Mouse (Mus musculus): ENCODE data around the gene Cyp1a2. TPM values are rescaled to one million over a fixed set of nuclear protein-coding genes. Genes with fewer than 3 reads are reported as not detected.
A peak's percentile ranks its signal among the peaks of the same experiment; 100 is the strongest.

The Cyp1a2 gene
- polyA plus RNA-seq, 1 experiment from 2014 or later = not detected

DNA sequence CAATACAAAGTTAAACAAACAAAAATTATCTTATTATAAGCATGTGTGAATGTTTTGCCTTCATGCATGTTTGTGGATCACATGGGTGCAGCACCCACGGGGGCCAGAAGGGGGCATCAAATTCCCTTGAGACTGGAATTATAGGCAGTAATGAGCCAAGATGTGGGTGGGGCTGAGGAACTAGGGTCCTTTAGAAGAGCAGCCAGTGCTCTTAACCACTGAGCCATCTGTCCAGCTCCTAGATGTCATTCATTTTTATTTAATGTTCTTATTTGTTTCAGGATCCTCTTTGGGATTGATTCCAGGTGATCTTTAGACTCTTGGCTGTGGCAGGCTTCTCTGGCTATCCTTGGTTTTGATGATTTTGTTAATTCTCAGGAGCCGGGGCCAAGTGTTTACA lies 4.7 kb upstream of the Cyp1a2 start:
- WGBS = 28% methylated on average over 2 of the region's 2 CpGs
- peak; percentile 36 for DNase-seq (ENCODE audit: low spot score)

DNA sequence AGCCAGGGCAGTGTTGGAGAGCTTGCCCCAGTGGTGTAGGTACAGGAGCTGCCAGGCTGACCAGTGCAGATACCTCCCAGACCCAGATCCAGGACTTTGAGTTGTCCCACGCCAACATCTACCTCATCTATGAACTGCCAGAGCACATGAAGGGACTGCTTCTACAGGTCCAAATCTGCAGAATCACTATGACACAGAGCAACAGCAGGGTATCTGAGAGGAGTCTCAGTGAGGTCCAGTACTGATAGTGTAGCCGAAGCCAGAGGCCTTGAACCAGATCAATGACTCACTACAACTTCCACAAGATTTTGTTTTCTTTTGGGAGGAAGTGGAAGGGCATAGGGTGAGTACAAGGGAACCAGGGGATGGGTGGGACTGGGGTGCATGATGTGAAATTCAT lies 4.2 kb upstream of the Cyp1a2 start, which contains the start of gene Cyp1a1:
TSS of gene Cyp1a1 (plus strand) at position 178 of the 400 bp plus-strand sequence.
- Histone ChIP-seq H3K4me1 (ENCODE audit: insufficient read depth, low read depth, low read length) (no peaks in the 10 kb centered on the region), H3K4me3 (ENCODE audit: low read depth, low read length) (no peak within 1 kb of the TSS), H3K9ac (replicated peaks; ENCODE audit: low read depth) (no peak within 1 kb of the TSS), H3K27me3 (replicated peaks; ENCODE audit: insufficient read depth, low read length) (no peaks in the 10 kb centered on the region), H3K36me3 (ENCODE audit: insufficient read depth, low read length) (no peaks in the 10 kb centered on the region), H3K27ac (ENCODE audit: low read length) (no peak within 1 kb of the TSS), H3K4me2 (replicated peaks; ENCODE audit: low read depth, low read length) (no peak within 1 kb of the TSS), H3K9me3 (ENCODE audit: low read length) (no peaks in the 10 kb centered on the region)
- TF ChIP-seq EP300 (IDR thresholded peaks at IDR 0.05) (peak; percentile 11; the same call in 1 of the 2 replicates), CTCF (IDR thresholded peaks at IDR 0.05) (no peak)
- no peak for DNase-seq (ENCODE audit: low spot score)
- WGBS = 86% methylated on average over 2 of the region's 2 CpGs
- ATAC-seq = no peak

More for the DNA sequence above, 4.7 kb upstream of the Cyp1a2 start:
- Histone ChIP-seq H3K4me2 (replicated peaks; ENCODE audit: low read depth, low read length) (no peak overlapping the region), H3K4me1 (ENCODE audit: insufficient read depth, low read depth, low read length) (no peaks in the 10 kb centered on the region), H3K27ac (ENCODE audit: low read length) (no peak overlapping the region), H3K9ac (replicated peaks; ENCODE audit: low read depth) (no peak overlapping the region), H3K36me3 (ENCODE audit: insufficient read depth, low read length) (no peaks in the 10 kb centered on the region), H3K4me3 (ENCODE audit: low read depth, low read length) (no peak overlapping the region), H3K27me3 (replicated peaks; ENCODE audit: insufficient read depth, low read length) (no peaks in the 10 kb centered on the region), H3K9me3 (ENCODE audit: low read length) (no peaks in the 10 kb centered on the region)
- ATAC-seq = peak; percentile 50; the same call in 1 of the 2 replicates
- TF ChIP-seq CTCF (IDR thresholded peaks at IDR 0.05) (peak; percentile 68), EP300 (IDR thresholded peaks at IDR 0.05) (no peak)

GRCm38 (mm10) chr9:57686011-57686410 lies 2.5 kb upstream of the Cyp1a2 start:
- ATAC-seq (no peak), DNase-seq (ENCODE audit: low spot score) (no peak)
- Histone ChIP-seq H3K9me3 (ENCODE audit: low read length) (no peaks in the 10 kb centered on the region), H3K4me1 (ENCODE audit: insufficient read depth, low read depth, low read length) (no peaks in the 10 kb centered on the region), H3K9ac (replicated peaks; ENCODE audit: low read depth) (no peak overlapping the region), H3K4me2 (replicated peaks; ENCODE audit: low read depth, low read length) (no peak overlapping the region), H3K27ac (ENCODE audit: low read length) (no peak overlapping the region), H3K36me3 (ENCODE audit: insufficient read depth, low read length) (no peaks in the 10 kb centered on the region), H3K4me3 (ENCODE audit: low read depth, low read length) (no peak overlapping the region), H3K27me3 (replicated peaks; ENCODE audit: insufficient read depth, low read length) (no peaks in the 10 kb centered on the region)
- WGBS = 84% methylated on average over 5 of the region's 5 CpGs
- TF ChIP-seq EP300 (IDR thresholded peaks at IDR 0.05) = no peak
- TF ChIP-seq CTCF (IDR thresholded peaks at IDR 0.05) = no peak

- Histone ChIP-seq H3K4me3 (ENCODE audit: low read depth, low read length) (no peak overlapping the region), H3K27me3 (replicated peaks; ENCODE audit: insufficient read depth, low read length) (no peaks in the 10 kb centered on the region), H3K27ac (ENCODE audit: low read length) (no peak overlapping the region), H3K36me3 (ENCODE audit: insufficient read depth, low read length) (no peaks in the 10 kb centered on the region), H3K4me1 (ENCODE audit: insufficient read depth, low read depth, low read length) (no peaks in the 10 kb centered on the region), H3K9ac (replicated peaks; ENCODE audit: low read depth) (no peak overlapping the region), H3K9me3 (ENCODE audit: low read length) (no peaks in the 10 kb centered on the region), H3K4me2 (replicated peaks; ENCODE audit: low read depth, low read length) (no peak overlapping the region)
- no peak for DNase-seq (ENCODE audit: low spot score)
- no peak for TF ChIP-seq EP300 (IDR thresholded peaks at IDR 0.05)
- TF ChIP-seq CTCF (IDR thresholded peaks at IDR 0.05) = no peak
- 79% methylated on average over 10 of the region's 10 CpGs for WGBS
- ATAC-seq = no peak
Measured at GRCm38 (mm10) chr9:57681411-57681810, 2.1 kb downstream of the Cyp1a2 start.

GRCm38 (mm10) chr9:57671500-57671899 lies 12.0 kb downstream of the Cyp1a2 start:
- H3K4me3 ChIP-seq (ENCODE audit: low read depth, low read length) = no peak overlapping the region
- no peaks in the 10 kb centered on the region for H3K36me3 ChIP-seq (ENCODE audit: insufficient read depth, low read length)
- ATAC-seq (no peak), DNase-seq (ENCODE audit: low spot score) (no peak)
- H3K9me3 ChIP-seq (ENCODE audit: low read length) = no peaks in the 10 kb centered on the region
- WGBS = 81% methylated on average over 5 of the region's 5 CpGs
- H3K27me3 ChIP-seq (replicated peaks; ENCODE audit: insufficient read depth, low read length) = no peaks in the 10 kb centered on the region
- no peak for TF ChIP-seq CTCF (IDR thresholded peaks at IDR 0.05)
- H3K27ac ChIP-seq (ENCODE audit: low read length) = no peak overlapping the region
- no peaks in the 10 kb centered on the region for H3K4me1 ChIP-seq (ENCODE audit: insufficient read depth, low read depth, low read length)
- no peak overlapping the region for H3K4me2 ChIP-seq (replicated peaks; ENCODE audit: low read depth, low read length)
- H3K9ac ChIP-seq (replicated peaks; ENCODE audit: low read depth) = no peak overlapping the region

- H3K36me3 ChIP-seq (ENCODE audit: insufficient read depth, low read length) = no peaks in the 10 kb centered on the region
- no peak overlapping the region for H3K9ac ChIP-seq (replicated peaks; ENCODE audit: low read depth)
- H3K4me1 ChIP-seq (ENCODE audit: insufficient read depth, low read depth, low read length) = no peaks in the 10 kb centered on the region
- no peak for TF ChIP-seq EP300 (IDR thresholded peaks at IDR 0.05)
- TF ChIP-seq CTCF (IDR thresholded peaks at IDR 0.05) = no peak
- H3K27me3 ChIP-seq (replicated peaks; ENCODE audit: insufficient read depth, low read length) = no peaks in the 10 kb centered on the region
- WGBS = 87% methylated on average over 4 of the region's 4 CpGs
- no peak overlapping the region for H3K4me3 ChIP-seq (ENCODE audit: low read depth, low read length)
- H3K4me2 ChIP-seq (replicated peaks; ENCODE audit: low read depth, low read length) = no peak overlapping the region
- H3K27ac ChIP-seq (ENCODE audit: low read length) = no peak overlapping the region
- DNase-seq (ENCODE audit: low spot score) = no peak
- H3K9me3 ChIP-seq (ENCODE audit: low read length) = no peaks in the 10 kb centered on the region
- ATAC-seq = no peak
Measured at GRCm38 (mm10) chr9:57671037-57671436, 12.5 kb downstream of the Cyp1a2 start.

- Histone ChIP-seq H3K27ac (ENCODE audit: low read length) (no peak overlapping the region), H3K9me3 (ENCODE audit: low read length) (no peaks in the 10 kb centered on the region), H3K27me3 (replicated peaks; ENCODE audit: insufficient read depth, low read length) (no peaks in the 10 kb centered on the region), H3K4me2 (replicated peaks; ENCODE audit: low read depth, low read length) (no peak overlapping the region), H3K4me3 (ENCODE audit: low read depth, low read length) (no peak overlapping the region), H3K9ac (replicated peaks; ENCODE audit: low read depth) (no peak overlapping the region), H3K36me3 (ENCODE audit: insufficient read depth, low read length) (no peaks in the 10 kb centered on the region), H3K4me1 (ENCODE audit: insufficient read depth, low read depth, low read length) (no peaks in the 10 kb centered on the region)
- 83% methylated on average over 3 of the region's 3 CpGs for WGBS
- no peak for DNase-seq (ENCODE audit: low spot score)
- TF ChIP-seq CTCF (IDR thresholded peaks at IDR 0.05) = no peak
- ATAC-seq = no peak
Measured at GRCm38 (mm10) chr9:57669566-57669965, 13.9 kb downstream of the Cyp1a2 start.
